Mouse (Mus musculus) brain, embryonic 14.5 days (tissue): ENCODE data around the gene Tmem63c. TPM values are rescaled to one million over a fixed set of nuclear protein-coding genes. Genes with fewer than 3 reads are reported as not detected.
A peak's percentile ranks its signal among the peaks of the same experiment; 100 is the strongest.

Experiments
- DNase-seq: peaks from one replicate; pipeline ENCODE4 v3.0.0-alpha.2; 2011; ENCODE audit warnings: low read depth
- CTCF ChIP-seq: fragments of 200-500 bp; IDR thresholded peaks from 2 replicates; pipeline ENCODE4 v1.5.1; 2012; ENCODE audit warnings: inconsistent platforms, mild to moderate bottlenecking, moderate library complexity, borderline replicate concordance; ENCODE audit not compliant: insufficient read depth, insufficient read length; ENCODE audit errors: extremely low read depth
- POLR2A ChIP-seq: fragments of 200-500 bp; IDR thresholded peaks from 2 replicates; pipeline ENCODE4 v1.6.1; 2012; ENCODE audit warnings: mild to moderate bottlenecking, inconsistent platforms, borderline replicate concordance; ENCODE audit not compliant: poor library complexity, insufficient read depth, insufficient read length, severe bottlenecking; ENCODE audit errors: extremely low read depth
- polyA plus RNA-seq: library from polyadenylated mRNA; depleted of rRNA; stranded (reverse); fragments of >200 nt; gene quantifications from 2 replicates; pipeline ENCODE4 v1.2.3, GENCODE M21; 2012; rRNA removed

Gene Tmem63c
- 18.1 and 19.6 TPM in 2 replicates for polyA plus RNA-seq

DNA sequence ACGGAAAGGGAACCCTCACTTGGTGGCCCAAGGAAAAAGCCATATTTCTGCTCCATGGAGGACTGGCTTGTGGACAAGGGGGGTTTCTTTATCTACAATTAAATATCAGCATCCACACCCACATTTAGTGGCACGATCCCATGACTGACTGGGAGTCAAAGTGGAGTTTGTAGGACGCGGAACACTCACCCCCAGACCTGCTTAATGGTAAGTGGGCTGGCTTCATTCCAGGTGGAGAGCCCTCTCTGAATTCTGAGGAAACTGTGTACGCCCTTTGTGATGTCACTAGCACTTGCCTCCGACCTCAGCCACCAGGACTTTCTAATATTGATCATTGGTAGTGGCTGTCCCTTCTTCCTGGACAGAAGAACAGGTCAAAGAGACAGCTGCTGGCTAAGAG, at the start of gene Tmem63c:
Tmem63c (plus strand) TSS at position 301 of the 400 bp plus-strand sequence.
- no peak for DNase-seq
- TF ChIP-seq POLR2A, result no peak
- TF ChIP-seq CTCF, result no peak

DNA sequence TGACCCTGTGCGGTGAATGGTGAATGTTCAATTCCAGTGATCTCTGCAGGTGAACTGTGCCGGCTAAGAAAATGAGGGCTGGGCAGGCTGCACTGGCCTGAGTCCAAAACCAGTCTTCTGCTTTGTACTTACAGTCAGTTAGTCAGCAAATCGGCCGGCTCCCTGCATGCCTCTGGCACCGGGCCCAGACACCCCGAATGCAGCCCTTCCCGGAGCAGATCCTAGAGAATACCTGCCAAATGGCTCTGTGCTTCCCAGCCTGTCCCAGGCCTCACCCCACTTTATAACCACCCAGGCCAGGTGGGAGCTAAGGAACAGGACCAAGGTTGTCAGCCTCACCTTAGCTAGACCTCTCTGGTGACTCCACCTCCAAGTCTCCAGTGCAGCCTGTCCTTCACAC, 47.9 kb upstream of the Tmem63c start:
- DNase-seq, result peak; percentile 91

DNA sequence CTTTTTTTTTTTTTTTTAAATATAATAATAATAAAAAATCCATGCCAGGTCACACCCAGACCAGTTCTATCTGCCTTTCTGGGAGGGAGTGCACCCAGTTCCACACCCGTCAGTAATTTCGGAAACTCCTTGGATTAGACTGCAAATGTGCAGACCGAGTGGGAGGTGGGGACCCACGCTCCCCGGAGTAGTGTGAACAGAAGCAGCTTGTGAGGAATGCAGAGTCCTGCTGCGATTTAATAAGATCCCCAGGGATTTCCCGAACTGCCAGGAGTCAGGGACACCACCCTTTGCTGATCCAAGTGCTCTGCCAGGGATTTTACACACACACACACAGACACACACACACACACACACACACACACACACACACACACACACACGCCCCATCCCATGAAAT, 47.4 kb upstream of the Tmem63c start:
- TF ChIP-seq CTCF (no peak), POLR2A (no peak)
- DNase-seq, result peak; percentile 66

More for the DNA sequence above, 47.9 kb upstream of the Tmem63c start:
- TF ChIP-seq CTCF (no peak), POLR2A (no peak)

DNA sequence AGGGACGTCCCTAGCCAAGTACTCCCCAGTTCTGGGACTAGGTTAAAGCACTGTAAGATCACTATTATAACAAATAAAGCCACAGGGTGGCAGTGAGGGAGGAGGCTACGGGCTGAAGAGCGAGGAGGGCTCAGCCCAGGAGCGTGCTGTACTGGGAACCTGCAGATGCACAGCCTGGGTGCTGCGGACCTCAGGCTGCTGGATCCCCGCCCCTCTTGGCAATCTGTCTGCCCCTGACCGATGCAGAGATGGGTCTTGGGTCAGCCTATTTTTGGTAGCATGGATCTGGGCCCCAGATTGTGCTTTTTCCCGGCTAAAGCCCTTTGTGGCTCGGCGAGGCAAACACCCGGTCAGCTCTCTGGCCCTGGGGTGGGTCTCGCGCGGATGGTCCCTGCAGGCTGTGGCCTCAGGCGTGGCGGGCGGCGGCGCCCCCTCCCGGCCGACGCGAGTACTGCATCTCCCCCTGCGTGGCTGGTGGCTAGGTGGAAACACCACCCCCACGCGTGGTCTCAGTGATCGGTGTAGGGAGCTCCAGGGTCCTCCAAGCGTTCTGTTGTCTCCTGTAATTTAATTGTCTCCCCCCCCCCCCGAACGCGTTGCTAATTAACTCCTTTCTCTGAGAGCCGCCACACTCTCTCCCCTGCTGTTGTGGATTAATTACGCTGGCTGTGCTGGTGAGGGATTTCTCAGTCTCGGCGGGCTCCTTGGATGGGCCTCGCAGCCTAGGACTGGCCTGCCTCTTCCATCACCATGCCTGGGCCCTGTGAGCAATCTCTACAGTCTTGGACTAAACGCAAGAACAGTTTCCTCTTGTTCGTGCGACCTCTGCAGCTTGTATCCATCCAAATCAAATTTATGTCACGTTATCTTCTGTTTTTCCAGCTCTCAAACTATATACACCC, 46.5 kb upstream of the Tmem63c start:
- TF ChIP-seq POLR2A (no peak), CTCF (peak; percentile 88)
- peak; percentile 86 for DNase-seq

DNA sequence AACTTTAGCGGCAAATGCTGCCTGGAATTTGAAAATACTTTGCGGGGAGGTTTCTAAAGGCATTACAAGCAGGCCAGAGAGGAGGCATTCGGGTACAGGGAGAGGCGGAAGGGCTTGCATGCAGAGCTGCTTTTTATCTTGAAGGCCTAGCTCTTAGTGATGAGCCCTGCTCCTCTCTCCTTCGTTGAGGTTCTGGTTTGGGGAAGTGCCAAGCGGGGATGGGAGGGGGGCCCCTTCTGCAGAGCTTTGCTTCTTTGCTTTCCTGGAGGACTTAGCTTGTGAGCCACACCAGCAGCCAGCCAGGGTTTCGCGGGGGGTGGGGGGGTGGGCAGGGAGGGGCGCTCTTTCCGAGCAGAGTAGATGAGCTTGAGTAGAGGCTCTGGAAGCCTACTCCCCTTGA, 45.4 kb upstream of the Tmem63c start:
- no peak for DNase-seq
- TF ChIP-seq CTCF (no peak), POLR2A (no peak)

DNA sequence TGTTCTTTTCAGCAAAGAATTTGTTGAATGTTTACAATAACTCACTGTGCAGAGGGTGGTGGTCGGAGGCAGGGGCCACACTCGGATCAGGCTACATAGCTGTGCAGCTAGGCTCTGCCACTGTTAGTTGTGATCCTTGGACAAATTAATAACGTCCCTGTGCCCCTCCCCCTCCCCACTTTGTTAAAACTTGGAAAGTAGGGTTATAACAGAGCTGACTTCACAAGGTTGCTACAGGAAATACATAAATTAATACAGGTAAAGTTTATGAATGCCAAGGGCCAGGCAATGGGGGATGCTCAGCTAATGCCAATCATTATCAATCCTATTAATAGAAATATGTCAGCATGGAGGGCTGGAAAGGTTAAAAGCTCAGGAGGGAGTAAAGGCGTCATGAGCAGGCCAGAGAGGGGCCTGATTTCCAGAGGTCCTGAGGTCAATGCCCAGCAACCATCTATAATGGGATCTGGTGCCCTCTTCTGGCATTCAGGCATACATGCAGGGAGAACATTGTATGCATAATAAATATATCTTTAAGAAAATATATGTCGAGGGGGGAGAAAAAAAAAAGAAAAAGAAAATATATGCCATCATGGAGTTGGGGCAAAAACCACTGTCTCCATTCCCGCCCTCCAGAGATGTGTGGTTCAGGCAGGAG, 44.5 kb upstream of the Tmem63c start:
- no peak for DNase-seq

DNA sequence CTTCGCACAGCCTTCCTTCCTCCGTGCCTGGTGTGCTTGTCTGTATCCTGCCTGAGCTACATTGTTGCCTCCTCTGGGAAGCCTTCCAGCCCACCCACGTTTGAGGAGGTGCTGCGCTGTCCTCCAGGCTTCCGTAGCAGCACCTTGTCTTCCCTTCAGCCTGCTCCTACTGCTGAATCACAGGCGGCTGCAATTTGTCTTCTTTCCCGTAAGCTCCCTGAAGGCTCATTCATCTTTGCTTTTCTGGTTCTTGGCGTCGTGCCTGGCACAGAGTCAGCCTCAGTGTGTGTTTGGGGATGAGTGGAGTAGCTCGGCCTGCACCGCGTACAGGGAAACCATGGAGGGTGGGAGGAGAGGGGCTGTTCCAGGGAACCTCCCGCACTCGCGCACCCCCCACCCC, 43.3 kb upstream of the Tmem63c start:
- peak; percentile 82 for DNase-seq

More for the DNA sequence above, 44.5 kb upstream of the Tmem63c start:
- no peak for TF ChIP-seq POLR2A
- peak; percentile 47; the same call in 1 of the 2 replicates for TF ChIP-seq CTCF

DNA sequence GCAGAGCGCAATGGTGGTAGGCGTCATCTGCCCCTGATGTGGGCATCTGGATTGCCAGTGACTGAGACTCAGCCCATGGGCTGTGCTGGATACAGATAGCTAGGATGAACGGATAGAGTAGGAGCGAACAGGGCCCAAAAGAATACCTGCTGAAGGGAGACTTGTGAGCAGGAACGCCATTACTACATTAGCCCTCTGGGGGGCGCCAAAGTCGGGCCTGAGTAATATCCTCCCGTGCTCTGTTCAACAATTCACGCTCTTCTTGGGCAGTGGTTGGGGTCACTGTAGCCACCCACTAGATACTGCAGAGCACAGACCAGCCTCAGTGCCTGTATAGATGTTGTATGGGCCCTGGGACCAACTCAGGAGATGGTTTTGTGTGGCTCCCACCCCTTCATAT, 40.0 kb upstream of the Tmem63c start:
- TF ChIP-seq CTCF, result peak; percentile 52
- TF ChIP-seq POLR2A, result no peak
- no peak for DNase-seq

More for the DNA sequence above, 43.3 kb upstream of the Tmem63c start:
- TF ChIP-seq POLR2A (no peak), CTCF (no peak)

DNA sequence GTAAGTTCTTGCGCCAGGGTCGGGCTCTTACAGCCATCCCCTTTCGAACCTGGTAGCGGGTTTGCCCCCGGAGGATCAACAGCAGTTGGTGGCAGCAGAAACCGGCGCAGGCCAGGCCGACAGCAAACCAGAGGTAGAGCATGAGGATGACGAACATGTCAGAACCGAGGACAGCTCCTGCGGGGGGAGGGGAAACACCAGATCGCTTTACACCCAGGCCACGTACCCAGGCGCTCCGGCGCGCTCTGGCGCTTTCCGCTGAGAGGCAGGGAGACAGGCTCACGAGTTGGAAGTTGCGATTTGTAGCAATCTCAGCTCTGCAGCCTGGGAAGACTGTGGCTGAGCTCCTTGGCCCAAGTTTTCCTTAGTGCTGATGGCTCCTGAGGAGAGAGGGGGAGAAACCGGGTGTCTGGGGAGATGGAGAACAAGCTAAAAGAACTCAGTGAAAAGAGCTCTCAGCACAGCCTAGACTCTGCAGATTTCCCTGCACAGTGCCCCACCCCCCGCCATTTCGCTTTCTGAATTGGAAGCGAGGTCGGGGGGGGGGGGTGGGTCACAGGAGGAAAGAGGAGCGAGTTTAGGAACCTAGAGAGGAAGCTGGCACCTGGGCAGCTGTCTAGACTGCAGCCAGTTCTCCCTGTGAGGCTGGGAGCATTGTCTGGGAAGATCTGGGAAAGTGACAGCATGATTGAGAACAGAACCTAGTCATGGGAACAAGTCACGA, 37.5 kb upstream of the Tmem63c start:
- TF ChIP-seq CTCF, result no peak
- TF ChIP-seq POLR2A, result no peak
- peak; percentile 83 for DNase-seq

DNA sequence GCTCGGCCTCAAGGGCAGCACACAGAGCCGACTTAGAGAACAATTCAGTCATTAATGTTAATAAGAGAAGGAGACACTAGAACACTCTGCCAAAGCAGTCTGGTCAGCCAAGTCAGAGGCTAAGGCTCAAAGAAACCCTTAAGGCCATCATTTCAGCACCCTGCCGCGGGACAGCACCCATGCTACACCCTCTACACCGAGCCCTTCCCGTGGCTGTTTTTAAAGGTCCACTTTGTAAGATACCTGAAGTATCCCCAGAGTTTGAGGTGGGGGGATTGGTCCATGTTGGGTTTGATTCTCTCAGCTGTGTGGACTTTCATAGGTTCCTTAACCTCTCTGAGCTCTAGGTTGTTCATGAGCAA, 37.0 kb upstream of the Tmem63c start:
- no peak for DNase-seq
- no peak for TF ChIP-seq CTCF
- no peak for TF ChIP-seq POLR2A

DNA sequence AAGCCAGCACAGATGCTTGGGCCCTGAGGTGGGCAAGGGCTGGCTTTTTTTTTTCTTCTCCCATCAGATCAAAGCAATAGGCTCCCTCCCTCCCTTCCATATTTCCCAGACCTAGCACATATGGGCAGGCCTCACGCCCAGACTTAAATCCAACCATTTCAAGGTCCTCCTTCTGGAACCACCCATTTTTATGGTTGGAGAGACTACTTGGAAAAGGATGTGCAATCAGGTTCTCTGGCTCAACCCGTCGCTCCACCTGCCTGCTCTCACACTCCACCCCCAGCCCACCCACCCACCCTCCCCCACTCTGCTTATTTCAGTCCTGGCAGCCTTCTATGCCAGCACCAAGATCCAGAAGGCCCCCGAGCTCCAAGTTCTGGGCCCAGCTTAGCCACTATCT, 34.6 kb upstream of the Tmem63c start:
- TF ChIP-seq POLR2A, result no peak
- TF ChIP-seq CTCF, result no peak
- no peak for DNase-seq

DNA sequence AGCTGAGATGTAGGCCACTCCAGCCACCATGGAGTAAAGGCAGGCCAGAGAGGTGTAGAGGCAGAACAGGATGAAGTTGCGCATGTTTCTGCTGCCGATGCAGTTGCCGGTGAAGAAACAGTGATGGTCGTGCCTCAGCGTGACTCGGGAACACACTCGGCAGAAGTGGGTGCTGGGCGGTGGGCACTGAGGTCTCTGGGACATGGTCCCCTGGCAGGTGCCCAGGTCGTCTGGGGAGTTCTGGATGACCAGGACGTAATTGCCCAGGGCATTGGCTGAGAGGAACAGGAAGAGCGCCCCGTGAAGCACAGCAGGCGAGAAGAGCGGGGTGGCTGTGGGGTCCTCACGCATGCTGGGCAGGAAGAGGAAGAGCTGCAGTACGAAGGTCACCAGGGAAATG, 32.9 kb upstream of the Tmem63c start:
- no peak for DNase-seq

More for the DNA sequence above, 32.9 kb upstream of the Tmem63c start:
- TF ChIP-seq POLR2A, result no peak
- TF ChIP-seq CTCF, result no peak
